Comparison of ENCODE assay signal across 8 mouse cellular contexts in the genomic region with DNA sequence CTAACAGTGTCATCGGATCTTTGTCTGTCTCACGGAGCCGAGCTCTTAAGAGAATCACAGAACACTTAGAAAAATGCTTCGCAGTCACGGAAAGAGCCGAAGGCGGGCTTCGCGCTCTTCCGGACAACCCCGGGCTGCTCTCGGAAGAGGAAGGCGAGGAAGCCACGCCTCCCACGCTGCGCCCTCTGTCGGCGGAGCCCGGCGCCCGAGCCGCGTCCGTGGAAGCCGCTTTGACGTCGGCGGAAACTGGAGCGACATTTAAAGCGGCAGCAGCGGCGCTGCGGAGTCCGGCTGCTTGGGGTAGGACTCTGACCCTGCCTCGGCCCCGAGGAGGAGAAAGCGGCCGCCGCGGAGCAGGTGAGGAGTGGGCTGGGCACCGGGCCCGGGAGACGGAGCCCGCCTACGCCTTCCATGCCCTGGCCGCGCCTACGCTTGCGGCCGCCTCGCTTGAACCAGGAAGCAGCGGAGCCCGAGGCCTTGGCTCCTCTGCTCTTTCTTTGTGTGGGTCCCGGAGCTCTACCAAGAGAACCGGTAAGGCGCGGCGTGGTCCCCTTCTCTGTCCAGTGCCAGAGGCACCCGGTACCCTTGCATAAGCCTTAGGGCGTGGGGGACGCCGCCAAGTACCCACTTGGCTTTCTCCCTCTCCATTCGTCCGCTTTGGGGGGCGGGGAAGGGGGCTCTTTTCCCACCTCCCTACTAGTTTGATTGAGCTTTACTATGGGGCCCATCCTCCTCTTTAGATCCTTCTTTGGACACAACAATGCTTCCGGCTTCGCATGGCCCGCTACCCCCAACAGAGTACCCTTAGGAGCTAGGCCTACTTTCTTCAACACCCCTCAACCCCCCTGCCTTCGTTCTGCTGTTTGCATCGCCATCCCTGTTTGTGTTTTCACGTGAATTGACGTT. TPM values are rescaled to one million over a fixed set of nuclear protein-coding genes. Genes with fewer than 3 reads are reported as not detected.
DNase-seq lines count a peak whose midpoint lies in the region; ATAC-seq lines count a peak whose summit lies in the region.

A gene (plus strand): TSS at position 242 of the 906 bp plus-strand sequence.

- no peaks in the 10 kb centered on the region for H3K9me3 ChIP-seq in hindbrain, embryonic 16.5 days (ENCODE audit: control insufficient read depth, low read length)

- H3K27ac ChIP-seq in hindbrain, embryonic 16.5 days (ENCODE audit: low read depth, low read length) = peak within 1 kb of the TSS; percentile 84

- peak within 1 kb of the TSS; percentile 66 for H3K4me2 ChIP-seq in hindbrain, embryonic 16.5 days (ENCODE audit: low read length)

- WGBS in hindbrain, embryonic 16.5 days = 13% methylated on average over 64 of the region's 72 CpGs

- DNase-seq in ZHBTc4 (ENCODE audit: low read depth, low spot score) = peak; percentile 91
- peak; percentile 73 to 90 for DNase-seq in cerebellum, postnatal 4 days (ENCODE audit: low spot score in 2 of 2)
- DNase-seq in gastrocnemius, adult 18-20 months (ENCODE audit: low spot score) = peak; percentile 85
- peak; percentile 83 to 84 for DNase-seq in left cerebral cortex, adult 18-20 months (ENCODE audit: low spot score in 2 of 2)
- DNase-seq in lung, postnatal 4 days = peak; percentile 92
- DNase-seq in retina, postnatal 1 day = peak; percentile 90
- peak; percentile 94 for DNase-seq in thymus, postnatal 4 days

- ATAC-seq in hindbrain, embryonic 16.5 days = peak; percentile 98

- no peaks in the 10 kb centered on the region for H3K27me3 ChIP-seq in hindbrain, embryonic 16.5 days (replicated peaks; ENCODE audit: control insufficient read depth, insufficient read depth, low read length)

- H3K36me3 ChIP-seq in hindbrain, embryonic 16.5 days (ENCODE audit: control insufficient read depth, insufficient read depth, low read length) = no peaks in the 10 kb centered on the region

- peak within 1 kb of the TSS; percentile 87 for H3K9ac ChIP-seq in hindbrain, embryonic 16.5 days (ENCODE audit: low read depth, low read length)

- peaks cover 3% of the 10 kb centered on the region; the same call in 1 of the 2 replicates for H3K4me1 ChIP-seq in hindbrain, embryonic 16.5 days (ENCODE audit: control insufficient read depth, insufficient read depth, low read depth, low read length)

- peak within 1 kb of the TSS; percentile 66 for H3K4me3 ChIP-seq in hindbrain, embryonic 16.5 days (ENCODE audit: low read length)

RNA-seq across cellular contexts. Expression of the gene that starts here (rescaled TPM):
- total RNA-seq in gastrocnemius, adult 18-20 months (2021) = 1 to 10 TPM; 6.0 to 6.6 TPM
- 3.4 and 4.3 TPM in 2 replicates for polyA plus RNA-seq in hindbrain, embryonic 16.5 days (2015; fragmentation: Nextera tagmentation; extraction: Ambion mirVana)
- 10 to 100 TPM; 22.5 to 26.7 TPM for total RNA-seq in left cerebral cortex, adult 18-20 months (2021)

Comparison
In these comparisons a context has a peak if more than half of its experiments do, and no peak if none do; other contexts are left out.
1. Peak in every context shown above with its lines: DNase-seq, ATAC-seq, H3K4me3 ChIP-seq and H3K27ac ChIP-seq.